Mouse (Mus musculus): Measurements from ENCODE around the gene Gm960. TPM values are rescaled to one million over a fixed set of nuclear protein-coding genes. Genes with fewer than 3 reads are reported as not detected.
"Not testable (repeated sequence)": the region's sequence is repeated elsewhere in the genome, so short reads cannot be mapped to it uniquely, and the experiment has no call there.

Gm960 gene
- polyA plus RNA-seq, 1 experiment from 2014 or later = 6.5 TPM

DNA sequence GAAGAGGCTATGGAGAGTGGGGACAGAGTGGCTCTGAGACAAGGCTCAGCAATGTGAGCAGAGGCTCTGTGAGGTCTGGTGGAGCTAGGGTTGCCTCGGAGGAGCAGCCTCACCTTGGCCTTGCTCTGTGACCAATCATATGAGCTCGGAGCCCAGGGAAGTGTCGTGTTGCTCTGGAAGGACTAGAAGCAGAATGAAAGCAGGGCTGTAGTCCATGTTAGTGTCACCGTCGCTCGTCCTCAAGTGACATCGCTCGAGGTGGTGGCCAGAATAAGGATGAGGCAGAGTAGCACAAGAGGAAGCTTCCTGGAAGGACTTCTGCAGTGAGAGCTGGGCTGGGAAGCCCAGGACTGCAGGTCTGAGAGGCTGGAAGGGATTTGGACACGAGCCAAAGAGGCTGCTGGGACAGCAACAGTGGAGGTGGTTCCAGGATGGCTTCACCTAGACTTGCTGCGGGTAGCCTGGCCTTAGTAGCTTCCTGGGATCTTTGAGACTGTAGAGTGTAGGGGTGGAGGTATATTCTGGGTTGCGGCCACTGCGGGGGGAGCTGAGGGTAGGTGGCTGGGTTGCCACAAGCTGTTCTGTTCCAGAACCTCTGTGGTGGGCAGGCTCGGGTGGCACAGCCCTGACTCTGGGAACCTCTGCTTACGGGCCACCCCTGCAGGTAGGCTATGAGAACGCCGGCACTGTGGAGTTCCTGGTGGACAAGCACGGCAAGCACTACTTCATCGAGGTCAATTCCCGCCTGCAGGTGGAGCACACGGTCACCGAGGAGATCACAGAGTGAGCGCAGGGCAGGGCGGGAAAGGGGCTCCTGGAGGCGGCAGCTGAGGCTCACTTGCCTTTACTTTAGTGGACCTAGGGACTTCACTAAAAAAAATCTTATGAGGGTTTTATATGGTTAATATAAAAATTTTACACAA, 94.4 kb downstream of the Gm960 start:
- Histone ChIP-seq H3K36me3 (no peaks in the 10 kb centered on the region), H3K4me2 (replicated peaks) (no peak overlapping the region), H3K4me1 (no peaks in the 10 kb centered on the region), H3K27ac (replicated peaks) (no peak overlapping the region), H3K4me3 (no peak overlapping the region), H3K27me3 (no peaks in the 10 kb centered on the region), H3K9me3 (no peaks in the 10 kb centered on the region), H3K9ac (replicated peaks) (no peak overlapping the region)
- WGBS = 42% methylated on average over 24 of the region's 24 CpGs
- ATAC-seq (ENCODE audit: low FRiP score, low read depth) = no peak

DNA sequence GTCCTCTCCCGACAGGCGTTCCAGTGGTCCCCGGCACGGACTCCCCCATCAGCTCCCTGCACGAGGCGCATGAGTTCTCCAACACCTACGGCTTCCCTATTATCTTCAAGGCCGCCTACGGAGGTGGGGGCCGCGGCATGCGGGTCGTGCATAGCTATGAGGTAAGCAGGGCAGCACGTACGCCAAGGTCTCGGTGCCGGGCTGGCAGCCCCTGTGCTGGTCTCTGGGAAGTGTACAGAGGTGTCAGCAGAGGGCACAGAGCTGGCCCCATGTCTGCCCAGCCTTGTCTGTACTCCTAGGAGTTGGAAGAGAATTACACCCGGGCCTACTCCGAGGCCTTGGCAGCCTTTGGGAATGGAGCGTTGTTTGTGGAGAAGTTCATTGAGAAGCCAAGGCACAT, 96.0 kb downstream of the Gm960 start:
- Histone ChIP-seq H3K4me3 (no peak overlapping the region), H3K27ac (replicated peaks) (no peak overlapping the region), H3K27me3 (no peaks in the 10 kb centered on the region), H3K9ac (replicated peaks) (no peak overlapping the region), H3K9me3 (no peaks in the 10 kb centered on the region), H3K4me2 (replicated peaks) (no peak overlapping the region), H3K36me3 (no peaks in the 10 kb centered on the region), H3K4me1 (no peaks in the 10 kb centered on the region)
- ATAC-seq (ENCODE audit: low FRiP score, low read depth) = no peak
- WGBS = 90% methylated on average over 20 of the region's 20 CpGs

GRCm38 (mm10) chr19:4596071-4596470, 102.4 kb downstream of the Gm960 start:
- H3K27me3 ChIP-seq = no peaks in the 10 kb centered on the region
- no peak overlapping the region for H3K27ac ChIP-seq (replicated peaks)
- no peaks in the 10 kb centered on the region for H3K36me3 ChIP-seq
- no peak overlapping the region for H3K4me2 ChIP-seq (replicated peaks)
- no peak overlapping the region for H3K4me3 ChIP-seq
- 71% methylated on average over 2 of the region's 2 CpGs for WGBS
- ATAC-seq (ENCODE audit: low FRiP score, low read depth) = no peak
- no peaks in the 10 kb centered on the region for H3K4me1 ChIP-seq
- no peaks in the 10 kb centered on the region for H3K9me3 ChIP-seq
- H3K9ac ChIP-seq (replicated peaks) = no peak overlapping the region

GRCm38 (mm10) chr19:4593792-4594522, 104.5 kb downstream of the Gm960 start:
- no peak overlapping the region for H3K27ac ChIP-seq (replicated peaks)
- no peak overlapping the region for H3K4me2 ChIP-seq (replicated peaks)
- H3K9ac ChIP-seq (replicated peaks) = no peak overlapping the region
- no peak overlapping the region for H3K4me3 ChIP-seq
- ATAC-seq (ENCODE audit: low FRiP score, low read depth) = no peak
- H3K36me3 ChIP-seq = no peaks in the 10 kb centered on the region
- WGBS = 57% methylated on average over 7 of the region's 7 CpGs
- no peaks in the 10 kb centered on the region for H3K9me3 ChIP-seq
- no peaks in the 10 kb centered on the region for H3K27me3 ChIP-seq
- no peaks in the 10 kb centered on the region for H3K4me1 ChIP-seq

DNA sequence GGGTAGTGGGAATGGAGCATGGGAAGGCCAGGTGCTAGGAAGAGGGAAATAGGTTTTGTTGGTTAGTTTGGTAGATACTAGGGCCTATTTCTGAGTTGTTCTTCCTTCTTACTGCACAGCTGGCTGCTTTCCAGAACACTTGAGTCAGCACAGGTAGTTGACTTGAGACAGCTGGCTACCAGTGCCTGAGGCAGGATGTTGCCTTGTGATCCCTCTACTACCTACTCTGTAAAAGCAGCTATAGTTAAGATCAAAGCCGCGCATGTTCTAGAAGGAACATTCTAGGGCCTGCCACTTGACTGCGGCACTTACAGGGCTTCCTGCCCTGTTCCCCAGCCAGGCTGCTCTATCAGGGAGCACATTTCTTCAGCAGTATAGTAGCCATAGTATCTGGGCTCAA, 108.4 kb downstream of the Gm960 start:
- H3K27ac ChIP-seq (replicated peaks) = no peak overlapping the region
- 87% methylated on average over 3 of the region's 3 CpGs for WGBS
- H3K4me3 ChIP-seq = no peak overlapping the region
- H3K36me3 ChIP-seq = no peaks in the 10 kb centered on the region
- H3K9ac ChIP-seq (replicated peaks) = no peak overlapping the region
- no peak for ATAC-seq (ENCODE audit: low FRiP score, low read depth)
- no peak overlapping the region for H3K4me2 ChIP-seq (replicated peaks)
- H3K9me3 ChIP-seq = no peaks in the 10 kb centered on the region
- H3K27me3 ChIP-seq = no peaks in the 10 kb centered on the region
- H3K4me1 ChIP-seq = no peaks in the 10 kb centered on the region

DNA sequence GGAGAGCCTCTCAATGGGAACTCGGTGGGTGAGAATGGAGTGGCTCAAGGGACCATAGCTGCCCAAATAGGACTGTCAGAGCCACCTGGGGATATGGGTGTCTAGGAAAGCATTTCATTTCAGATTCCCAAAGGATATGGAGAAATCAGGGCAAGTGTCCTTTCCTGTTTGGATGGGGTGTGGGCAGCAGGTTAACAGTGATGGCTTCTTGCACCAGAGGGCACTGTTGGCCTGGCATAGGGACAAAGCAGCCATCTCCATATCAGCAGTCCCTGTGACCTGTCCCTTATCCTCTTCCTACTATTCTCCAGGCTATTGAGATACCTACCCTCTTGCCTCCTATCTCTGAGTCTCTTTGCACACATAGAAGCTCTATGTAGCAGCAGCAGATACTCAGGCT, 109.4 kb downstream of the Gm960 start:
- Histone ChIP-seq H3K4me2 (replicated peaks) (no peak overlapping the region), H3K9me3 (no peaks in the 10 kb centered on the region), H3K4me1 (no peaks in the 10 kb centered on the region), H3K4me3 (no peak overlapping the region), H3K27ac (replicated peaks) (no peak overlapping the region), H3K36me3 (no peaks in the 10 kb centered on the region), H3K27me3 (no peaks in the 10 kb centered on the region), H3K9ac (replicated peaks) (no peak overlapping the region)
- 58% methylated on average over 1 of the region's 1 CpGs for WGBS
- ATAC-seq (ENCODE audit: low FRiP score, low read depth) = no peak

DNA sequence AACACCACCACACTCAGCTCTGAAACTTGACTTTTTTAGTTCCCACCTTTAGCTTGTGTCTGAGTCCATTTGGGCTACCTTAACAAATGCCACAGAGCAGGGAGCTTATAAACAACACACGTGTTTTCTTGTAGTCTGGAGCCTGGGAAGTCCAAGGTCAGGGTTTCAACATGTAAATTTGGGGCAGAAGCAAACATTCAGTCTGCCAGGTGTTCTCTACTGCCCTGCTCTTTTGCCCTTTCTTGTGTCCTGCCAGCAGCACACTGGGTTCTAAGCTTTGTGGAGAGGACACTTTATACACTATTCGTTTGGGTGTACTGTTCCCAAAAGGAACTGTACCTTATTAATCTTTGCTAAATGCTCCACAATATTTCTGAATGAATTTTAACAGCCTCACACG, 110.0 kb downstream of the Gm960 start:
- H3K9me3 ChIP-seq = no peaks in the 10 kb centered on the region
- H3K27ac ChIP-seq (replicated peaks) = no peak overlapping the region
- H3K4me1 ChIP-seq = no peaks in the 10 kb centered on the region
- WGBS = 74% methylated on average over 3 of the region's 3 CpGs
- no peaks in the 10 kb centered on the region for H3K36me3 ChIP-seq
- ATAC-seq (ENCODE audit: low FRiP score, low read depth) = no peak
- H3K9ac ChIP-seq (replicated peaks) = no peak overlapping the region
- H3K4me3 ChIP-seq = no peak overlapping the region
- no peaks in the 10 kb centered on the region for H3K27me3 ChIP-seq
- H3K4me2 ChIP-seq (replicated peaks) = no peak overlapping the region

DNA sequence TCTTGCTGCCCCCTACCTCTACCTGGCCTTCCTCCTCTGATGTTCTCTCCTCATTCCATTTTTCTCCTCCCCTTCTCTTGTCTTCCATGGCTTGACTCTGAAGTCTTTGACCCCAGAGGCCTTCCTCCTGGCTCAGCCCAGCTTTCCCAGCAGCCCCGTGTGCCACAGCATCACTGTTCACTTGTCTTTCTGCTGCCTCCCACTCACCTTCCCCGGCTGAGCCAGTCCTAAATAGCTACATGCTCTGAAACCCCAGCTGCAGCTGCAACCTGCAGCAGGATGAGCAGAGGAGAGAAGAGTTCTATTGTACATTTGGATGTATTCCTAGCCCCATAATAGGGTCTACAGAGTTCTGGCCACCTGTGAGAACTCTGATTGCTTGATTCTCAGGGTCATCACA, 111.0 kb downstream of the Gm960 start:
- 74% methylated on average over 2 of the region's 2 CpGs for WGBS
- Histone ChIP-seq H3K27me3 (no peaks in the 10 kb centered on the region), H3K4me2 (replicated peaks) (no peak overlapping the region), H3K4me1 (no peaks in the 10 kb centered on the region), H3K9me3 (no peaks in the 10 kb centered on the region), H3K9ac (replicated peaks) (no peak overlapping the region), H3K27ac (replicated peaks) (no peak overlapping the region), H3K36me3 (no peaks in the 10 kb centered on the region), H3K4me3 (no peak overlapping the region)
- ATAC-seq (ENCODE audit: low FRiP score, low read depth) = no peak

GRCm38 (mm10) chr19:4586783-4587182, 111.7 kb downstream of the Gm960 start:
- not testable (repeated sequence) for H3K4me2 ChIP-seq (replicated peaks); H3K27me3 ChIP-seq; H3K9me3 ChIP-seq; H3K9ac ChIP-seq (replicated peaks); ATAC-seq (ENCODE audit: low FRiP score, low read depth); H3K27ac ChIP-seq (replicated peaks); H3K4me1 ChIP-seq; H3K4me3 ChIP-seq; H3K36me3 ChIP-seq

DNA sequence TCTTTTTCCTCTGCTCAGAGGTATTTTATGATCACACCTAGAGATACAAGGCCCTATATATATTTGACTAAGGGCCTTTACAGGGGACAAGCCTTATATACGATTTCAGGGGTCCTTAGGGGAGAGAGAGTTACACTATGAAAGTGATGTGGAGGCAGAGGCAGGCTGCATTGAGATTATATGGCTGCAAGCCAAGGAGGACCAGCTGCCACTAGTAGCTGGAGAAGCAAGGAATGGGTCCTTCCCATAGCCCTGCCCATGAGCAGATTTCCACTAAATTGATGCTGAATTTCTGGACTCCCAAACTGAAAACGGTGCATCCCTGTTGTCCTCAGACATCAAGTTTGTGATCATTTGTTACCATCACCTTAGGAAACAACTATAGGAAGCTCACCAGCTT, 114.6 kb downstream of the Gm960 start:
- ATAC-seq (ENCODE audit: low FRiP score, low read depth) = no peak
- H3K4me2 ChIP-seq (replicated peaks) = no peak overlapping the region
- H3K36me3 ChIP-seq = no peaks in the 10 kb centered on the region
- no peaks in the 10 kb centered on the region for H3K27me3 ChIP-seq
- H3K9me3 ChIP-seq = no peaks in the 10 kb centered on the region
- H3K4me3 ChIP-seq = no peak overlapping the region
- no peaks in the 10 kb centered on the region for H3K4me1 ChIP-seq
- H3K9ac ChIP-seq (replicated peaks) = no peak overlapping the region
- 82% methylated on average over 2 of the region's 2 CpGs for WGBS
- H3K27ac ChIP-seq (replicated peaks) = no peak overlapping the region

DNA sequence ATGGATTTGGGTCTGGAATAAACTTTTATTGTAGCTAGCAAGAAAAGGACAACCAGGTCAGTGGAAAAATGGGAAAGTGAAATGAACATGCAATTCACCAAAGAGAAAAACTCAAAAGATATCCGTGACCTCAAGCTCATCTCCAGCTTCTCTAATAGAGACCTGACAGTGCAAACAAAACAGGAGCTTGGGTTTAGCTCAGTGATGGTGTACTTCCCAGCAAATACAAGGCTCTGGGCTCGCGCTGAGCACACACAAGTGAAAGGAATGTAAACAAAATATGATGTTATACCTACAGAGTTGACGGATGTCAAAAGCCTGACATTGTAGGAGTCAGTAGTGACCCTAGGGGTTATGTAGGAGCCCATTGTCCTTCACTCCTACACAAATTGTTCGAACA, 119.2 kb downstream of the Gm960 start:
- Histone ChIP-seq H3K36me3 (no peaks in the 10 kb centered on the region), H3K27me3 (no peaks in the 10 kb centered on the region), H3K27ac (replicated peaks) (no peak overlapping the region), H3K4me3 (no peak overlapping the region), H3K4me1 (no peaks in the 10 kb centered on the region), H3K9ac (replicated peaks) (no peak overlapping the region), H3K9me3 (no peaks in the 10 kb centered on the region), H3K4me2 (replicated peaks) (no peak overlapping the region)
- WGBS = 84% methylated on average over 5 of the region's 5 CpGs
- no peak for ATAC-seq (ENCODE audit: low FRiP score, low read depth)

- ATAC-seq (ENCODE audit: low FRiP score, low read depth) = no peak
- Histone ChIP-seq H3K4me3 (no peak overlapping the region), H3K9me3 (no peaks in the 10 kb centered on the region), H3K27ac (replicated peaks) (no peak overlapping the region), H3K4me2 (replicated peaks) (no peak overlapping the region), H3K36me3 (no peaks in the 10 kb centered on the region), H3K4me1 (no peaks in the 10 kb centered on the region), H3K9ac (replicated peaks) (no peak overlapping the region), H3K27me3 (no peaks in the 10 kb centered on the region)
- 83% methylated on average over 2 of the region's 2 CpGs for WGBS
Observed at GRCm38 (mm10) chr19:4578799-4579198, 119.7 kb downstream of the Gm960 start.
